Mouse (Mus musculus) left cerebral cortex, adult 2 months (tissue): ENCODE measurements around the gene Spag17. TPM values are rescaled to one million over a fixed set of nuclear protein-coding genes. Genes with fewer than 3 reads are reported as not detected.
A peak's percentile ranks its signal among the peaks of the same experiment; 100 is the strongest.

Experiments
- DNase-seq, 2 experiments: peaks; one replicate each; pipeline ENCODE4 v3.0.0; 2021 to 2022; ENCODE audit warnings: low spot score in 2 of 2, mixed read lengths in 1 of 2; ENCODE audit errors: extremely low spot score in 1 of 2
- H3K27ac ChIP-seq: fragments of 200-600 bp; 2 replicates; pipeline ENCODE4 v1.8.1; 2022
- H3K4me3 ChIP-seq: fragments of 200-600 bp; 2 replicates; pipeline ENCODE4 v1.8.1; 2022
- CTCF ChIP-seq: fragments of 200-600 bp; IDR thresholded peaks from 2 replicates; pipeline ENCODE4 v1.8.1; 2022; ENCODE audit warnings: antibody characterized with exemption, mild to moderate bottlenecking, moderate library complexity
- intact Hi-C: fragments of 180-260 bp; cut with DNase I; formaldehyde crosslinking; loops from one replicate; pipeline ENCODE4 v1.15.1; 2025
- total RNA-seq, 2 experiments: library from RNA; stranded (reverse); gene quantifications; 2 replicates each; pipeline ENCODE4 v1.2.3; 2021

The Spag17 gene
- total RNA-seq, 2 experiments from 2014 or later = 0.05 TPM; not detected in 1

- no peak for TF ChIP-seq CTCF
- Histone ChIP-seq H3K4me3 (no peak overlapping the region), H3K27ac (no peak overlapping the region)
- no peak for DNase-seq
- intact Hi-C loops = no loop called here
Measured at GRCm38 (mm10) chr3:99981046-99981445, 95.8 kb downstream of the Spag17 start.

GRCm38 (mm10) chr3:100004676-100005075, 119.5 kb downstream of the Spag17 start:
- Histone ChIP-seq H3K4me3 (no peak overlapping the region), H3K27ac (no peak overlapping the region)
- DNase-seq = no peak
- no peak for TF ChIP-seq CTCF
- intact Hi-C loops = no loop called here

GRCm38 (mm10) chr3:100009807-100010206, 124.6 kb downstream of the Spag17 start:
- Histone ChIP-seq H3K27ac (no peak overlapping the region), H3K4me3 (no peak overlapping the region)
- no peak for TF ChIP-seq CTCF
- intact Hi-C loops = no loop called here
- DNase-seq = no peak

- DNase-seq = no peak
- intact Hi-C loops = no loop called here
- no peak overlapping the region for H3K27ac ChIP-seq
- H3K4me3 ChIP-seq = no peak overlapping the region
- TF ChIP-seq CTCF = no peak
Measured at GRCm38 (mm10) chr3:100014110-100014509, 128.9 kb downstream of the Spag17 start.

- no peak for DNase-seq
- TF ChIP-seq CTCF = peak; percentile 13; the same call in 1 of the 2 replicates
- Histone ChIP-seq H3K27ac (no peak overlapping the region), H3K4me3 (no peak overlapping the region)
- intact Hi-C loops = no loop called here
Measured at GRCm38 (mm10) chr3:100031291-100031690, 146.1 kb downstream of the Spag17 start.

GRCm38 (mm10) chr3:100032969-100033368, 147.8 kb downstream of the Spag17 start:
- no peak for TF ChIP-seq CTCF
- no peak for DNase-seq
- intact Hi-C loops = no loop called here

GRCm38 (mm10) chr3:100034366-100034956, 149.3 kb downstream of the Spag17 start:
- no peak for TF ChIP-seq CTCF
- H3K4me3 ChIP-seq = no peak overlapping the region
- intact Hi-C loops = no loop called here
- DNase-seq = no peak
- no peak overlapping the region for H3K27ac ChIP-seq

More at GRCm38 (mm10) chr3:100032969-100033368, 147.8 kb downstream of the Spag17 start:
- Histone ChIP-seq H3K27ac (no peak overlapping the region), H3K4me3 (no peak overlapping the region)

GRCm38 (mm10) chr3:100035097-100035496, 149.9 kb downstream of the Spag17 start:
- TF ChIP-seq CTCF = no peak
- intact Hi-C loops = no loop called here
- no peak for DNase-seq
- H3K27ac ChIP-seq = no peak overlapping the region
- no peak overlapping the region for H3K4me3 ChIP-seq

GRCm38 (mm10) chr3:100036846-100037245, 151.6 kb downstream of the Spag17 start:
- DNase-seq = no peak
- TF ChIP-seq CTCF = no peak
- intact Hi-C loops = no loop called here
- Histone ChIP-seq H3K4me3 (no peak overlapping the region), H3K27ac (no peak overlapping the region)

- Histone ChIP-seq H3K4me3 (no peak overlapping the region), H3K27ac (no peak overlapping the region)
- intact Hi-C loops = no loop called here
- DNase-seq = no peak
- TF ChIP-seq CTCF = no peak
Measured at GRCm38 (mm10) chr3:100074406-100074805, 189.2 kb downstream of the Spag17 start.

- no peak for TF ChIP-seq CTCF
- intact Hi-C loops = no loop called here
- no peak for DNase-seq
- Histone ChIP-seq H3K27ac (no peak overlapping the region), H3K4me3 (no peak overlapping the region)
Measured at GRCm38 (mm10) chr3:100102386-100103092, 217.3 kb downstream of the Spag17 start.

- Histone ChIP-seq H3K4me3 (no peak overlapping the region), H3K27ac (no peak overlapping the region)
- DNase-seq = no peak
- TF ChIP-seq CTCF = no peak
- intact Hi-C loops = no loop called here
Measured at GRCm38 (mm10) chr3:100106736-100107135, 221.5 kb downstream of the Spag17 start.

GRCm38 (mm10) chr3:100118681-100119080, 233.5 kb downstream of the Spag17 start:
- DNase-seq = no peak
- H3K4me3 ChIP-seq = no peak overlapping the region
- no peak for TF ChIP-seq CTCF
- intact Hi-C loops = no loop called here
- H3K27ac ChIP-seq = no peak overlapping the region
